Comparison of ENCODE assay signal across 9 mouse cellular contexts in the genomic region with DNA sequence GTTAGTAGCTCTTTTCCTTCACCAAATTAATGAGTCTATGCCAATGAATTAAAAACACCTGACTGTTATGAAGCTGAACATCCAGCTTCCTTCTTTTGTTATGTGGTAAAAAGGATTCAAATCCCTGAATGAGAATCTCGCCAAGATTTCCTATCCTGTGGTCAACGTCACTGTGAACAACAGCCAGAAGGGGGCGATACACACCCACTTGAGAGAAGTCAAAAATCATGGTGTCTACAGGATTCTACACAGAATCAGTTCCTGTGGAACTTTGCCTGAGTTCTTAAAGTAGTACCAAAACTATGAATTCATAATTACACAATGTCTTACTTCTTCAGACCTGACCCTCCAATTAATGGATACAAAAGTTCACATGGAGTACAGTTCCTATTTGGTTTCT.
DNase-seq lines count a peak whose midpoint lies in the region; ATAC-seq lines count a peak whose summit lies in the region.
"Had no signal": no experiment of that assay in that cellular context is flagged by ENCODE, and none has a peak within 500 bp of the region (broad histone marks: within the 10 kb centered on the region; RNA-seq: fewer than 3 reads in every experiment).

No protein-coding gene starts in this region.

- H3K36me3 ChIP-seq in embryonic facial prominence, embryonic 14.5 days (ENCODE audit: control insufficient read depth, insufficient read depth, low read length): no peaks in the 10 kb centered on the region
- no peaks in the 10 kb centered on the region for H3K36me3 ChIP-seq in limb, embryonic 10.5 days
- H3K36me3 ChIP-seq: stomach, embryonic 15.5 days had no signal

- H3K9me3 ChIP-seq in embryonic facial prominence, embryonic 14.5 days (ENCODE audit: control insufficient read depth, low read length): no peaks in the 10 kb centered on the region
- H3K9me3 ChIP-seq in limb, embryonic 10.5 days (replicated peaks): no peaks in the 10 kb centered on the region
- H3K9me3 ChIP-seq: stomach, embryonic 15.5 days had no signal

- H3K4me3 ChIP-seq in embryonic facial prominence, embryonic 14.5 days (ENCODE audit: low read depth, low read length): no peak overlapping the region
- no peak overlapping the region for H3K4me3 ChIP-seq in limb, embryonic 10.5 days
- H3K4me3 ChIP-seq: stomach, embryonic 15.5 days had no signal

- H3K27me3 ChIP-seq in embryonic facial prominence, embryonic 14.5 days (replicated peaks; ENCODE audit: control insufficient read depth, insufficient read depth, low read length): no peaks in the 10 kb centered on the region
- no peaks in the 10 kb centered on the region for H3K27me3 ChIP-seq in limb, embryonic 10.5 days (ENCODE audit: low read depth, poor library complexity, severe bottlenecking)
- H3K27me3 ChIP-seq: stomach, embryonic 15.5 days had no signal

- no peak overlapping the region for H3K4me2 ChIP-seq in embryonic facial prominence, embryonic 14.5 days (ENCODE audit: low read depth, low read length)
- H3K4me2 ChIP-seq: stomach, embryonic 15.5 days had no signal

- 4% methylated on average over 3 of the region's 3 CpGs for WGBS in embryonic facial prominence, embryonic 14.5 days
- WGBS in limb, embryonic 10.5 days: 11% methylated on average over 3 of the region's 3 CpGs

- H3K4me1 ChIP-seq in embryonic facial prominence, embryonic 14.5 days (ENCODE audit: control insufficient read depth, insufficient read depth, low read length): no peaks in the 10 kb centered on the region
- H3K4me1 ChIP-seq in limb, embryonic 10.5 days: no peaks in the 10 kb centered on the region
- H3K4me1 ChIP-seq: stomach, embryonic 15.5 days had no signal

- ATAC-seq in embryonic facial prominence, embryonic 14.5 days (ENCODE audit: low read depth): no peak

- H3K27ac ChIP-seq in embryonic facial prominence, embryonic 14.5 days (replicated peaks; ENCODE audit: low read depth, low read length): no peak overlapping the region
- no peak overlapping the region for H3K27ac ChIP-seq in limb, embryonic 10.5 days
- H3K27ac ChIP-seq: stomach, embryonic 15.5 days had no signal

- peak; percentile 5 to 33 for DNase-seq in adrenal gland, adult 18-20 months (ENCODE audit: low spot score in 2 of 2)
- no peak for DNase-seq in adrenal gland, postnatal 4 days (ENCODE audit: low spot score in 2 of 2)
- DNase-seq in thymus, postnatal 25 days: peak; percentile 4
- DNase-seq in thymus, adult 18-20 months: no peak
- peak; percentile 63 for DNase-seq in embryonic facial prominence, embryonic 14.5 days (ENCODE audit: low spot score)
- peak; percentile 33 for DNase-seq in induced T-regulatory cell, adult 2 months (ENCODE audit: low read depth)
- DNase-seq in limb, embryonic 10.5 days (ENCODE audit: low spot score): peak; percentile 55
- DNase-seq in right cerebral cortex, adult 2 months (ENCODE audit: low spot score in 2 of 2): peak; percentile 74 to 75

- no peak overlapping the region for H3K9ac ChIP-seq in embryonic facial prominence, embryonic 14.5 days (ENCODE audit: low read depth, low read length)
- H3K9ac ChIP-seq: stomach, embryonic 15.5 days had no signal

Comparison
In these comparisons a context has a peak if more than half of its experiments do, and no peak if none do; other contexts are left out.
1. DNase-seq: peak in adrenal gland, adult 18-20 months (2 of 2), thymus, postnatal 25 days (single experiment), embryonic facial prominence, embryonic 14.5 days (single experiment), induced T-regulatory cell, adult 2 months (single experiment), limb, embryonic 10.5 days (single experiment) and right cerebral cortex, adult 2 months (2 of 2); none in adrenal gland, postnatal 4 days (0 of 2) and thymus, adult 18-20 months (0 of 2).